Mouse (Mus musculus) erythroblast, embryonic 14.5 days (primary cell): Measurements from ENCODE around the gene Arap1. TPM values are rescaled to one million over a fixed set of nuclear protein-coding genes. Genes with fewer than 3 reads are reported as not detected.

Experiments
- H3K27me3 ChIP-seq: 2 replicates; pipeline ENCODE4 v1.6.1; 2012; ENCODE audit warnings: inconsistent platforms; ENCODE audit not compliant: control insufficient read depth
- H3K36me3 ChIP-seq: 2 replicates; pipeline ENCODE4 v1.6.1; 2012; ENCODE audit warnings: mild to moderate bottlenecking, inconsistent platforms; ENCODE audit not compliant: control insufficient read depth
- H3K4me1 ChIP-seq: 2 replicates; pipeline ENCODE4 v1.6.1; 2012; ENCODE audit warnings: inconsistent platforms; ENCODE audit not compliant: control insufficient read depth
- H3K4me3 ChIP-seq: replicated peaks from 2 replicates; pipeline ENCODE3; 2012; ENCODE audit warnings: moderate library complexity, mild to moderate bottlenecking, inconsistent platforms
- H3K9me3 ChIP-seq: 2 replicates; pipeline ENCODE4 v1.6.1; 2012; ENCODE audit warnings: low read length, inconsistent platforms, mixed read lengths; ENCODE audit not compliant: control insufficient read depth
- GATA1 ChIP-seq: IDR thresholded peaks from 2 replicates; pipeline ENCODE4 v1.6.1; 2012; ENCODE audit warnings: low read length, inconsistent platforms, mixed read lengths
- TAL1 ChIP-seq: IDR thresholded peaks from 3 replicates; pipeline ENCODE4 v1.6.1; 2012; ENCODE audit warnings: low read length, inconsistent platforms, mixed read lengths
- polyA plus RNA-seq: library from polyadenylated mRNA; stranded (reverse); fragments of >175 nt; gene quantifications from 2 replicates; pipeline ENCODE4 v1.2.3, GENCODE M21; 2012

Arap1 gene
- polyA plus RNA-seq, 1 experiment: 1.1 TPM

DNA sequence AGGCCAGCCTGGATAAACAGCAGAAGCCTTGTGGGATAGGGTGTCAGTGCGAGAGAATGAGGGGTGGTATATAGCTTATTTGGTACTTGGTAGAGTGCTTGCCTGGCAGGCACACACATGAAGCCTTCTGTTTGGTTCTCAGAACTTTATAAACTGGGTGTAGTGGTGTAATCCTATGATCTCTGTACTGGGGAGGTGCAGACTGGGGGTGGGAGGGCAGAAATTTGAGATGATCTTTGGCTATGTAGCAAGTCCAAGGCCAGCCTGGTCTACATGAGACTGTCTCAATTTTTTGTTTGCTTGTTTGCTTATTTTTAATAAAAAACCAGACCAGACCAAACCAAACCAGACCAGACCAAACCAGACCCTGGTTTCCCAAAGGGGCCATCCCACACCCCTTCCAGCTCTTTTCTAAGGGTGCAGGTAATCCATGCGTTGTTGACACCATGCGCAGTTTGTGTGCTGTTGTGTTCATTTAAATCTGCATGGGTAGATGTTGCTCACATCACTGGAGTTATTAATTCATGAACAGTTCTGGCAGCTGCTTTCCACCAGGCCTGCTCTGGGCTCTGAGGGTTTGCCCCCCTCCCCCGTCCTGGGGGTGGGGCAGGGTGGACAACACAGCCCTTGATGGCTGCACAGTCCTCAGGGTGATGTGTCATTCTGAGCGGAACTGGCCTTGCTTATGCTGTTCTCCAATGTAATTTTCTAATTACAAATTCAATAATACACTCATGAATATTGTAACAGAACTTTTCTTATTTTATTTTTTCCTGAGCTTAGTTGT is 15.6 kb upstream of the Arap1 start:
- peaks cover 24% of the 10 kb centered on the region for H3K4me1 ChIP-seq
- H3K27me3 ChIP-seq: no peaks in the 10 kb centered on the region

DNA sequence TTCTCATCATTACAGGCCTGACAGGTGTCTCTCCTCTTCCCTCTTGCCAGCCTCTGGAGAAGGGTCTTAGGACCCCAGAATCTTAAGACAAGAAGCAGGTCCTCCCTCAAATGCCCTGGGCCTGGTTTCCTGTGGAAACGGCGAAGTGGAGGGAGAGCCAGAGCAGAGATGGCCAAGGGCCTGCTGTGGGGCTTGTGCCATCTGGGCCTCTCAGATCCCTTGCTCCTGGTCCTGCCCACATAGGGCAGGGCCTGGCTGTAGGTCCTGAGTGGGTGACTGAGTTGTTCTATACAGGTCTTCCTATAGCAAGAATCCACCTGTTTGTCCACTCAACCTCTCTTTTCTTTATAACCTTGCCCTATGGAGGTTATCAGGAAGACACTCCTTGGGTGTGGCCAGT is 12.6 kb upstream of the Arap1 start:
- H3K27me3 ChIP-seq: no peaks in the 10 kb centered on the region
- TF ChIP-seq TAL1 (no peak), GATA1 (no peak)
- no peaks in the 10 kb centered on the region for H3K9me3 ChIP-seq
- peaks cover 18% of the 10 kb centered on the region for H3K4me1 ChIP-seq
- no peak overlapping the region for H3K4me3 ChIP-seq
- H3K36me3 ChIP-seq: peaks cover 54% of the 10 kb centered on the region

More for the DNA sequence above, 15.6 kb upstream of the Arap1 start:
- Histone ChIP-seq H3K9me3 (no peaks in the 10 kb centered on the region), H3K36me3 (peaks cover 62% of the 10 kb centered on the region), H3K4me3 (no peak overlapping the region)
- TF ChIP-seq GATA1: no peak
- no peak for TF ChIP-seq TAL1

DNA sequence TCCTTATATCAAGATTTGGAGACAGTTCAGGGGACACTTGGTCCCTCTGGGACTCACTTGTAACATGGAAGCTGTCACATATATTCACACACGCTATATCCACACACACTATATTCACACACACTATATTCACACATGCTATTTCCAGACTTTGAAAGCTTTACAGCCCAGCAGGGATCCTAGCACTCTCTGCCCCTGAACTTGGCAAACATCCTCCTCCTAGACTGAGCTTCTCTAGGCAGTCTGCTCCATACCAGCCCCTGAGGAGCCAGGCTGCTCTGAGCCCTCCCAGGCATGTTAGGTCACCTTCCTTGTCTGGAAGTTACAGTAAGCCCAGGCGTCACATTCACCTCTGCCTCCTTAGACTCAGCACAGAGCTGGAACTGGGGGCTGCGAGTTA is 11.2 kb upstream of the Arap1 start:
- Histone ChIP-seq H3K4me1 (peaks cover 21% of the 10 kb centered on the region), H3K36me3 (peaks cover 44% of the 10 kb centered on the region), H3K9me3 (no peaks in the 10 kb centered on the region), H3K27me3 (no peaks in the 10 kb centered on the region), H3K4me3 (no peak overlapping the region)
- TF ChIP-seq GATA1 (no peak), TAL1 (no peak)

DNA sequence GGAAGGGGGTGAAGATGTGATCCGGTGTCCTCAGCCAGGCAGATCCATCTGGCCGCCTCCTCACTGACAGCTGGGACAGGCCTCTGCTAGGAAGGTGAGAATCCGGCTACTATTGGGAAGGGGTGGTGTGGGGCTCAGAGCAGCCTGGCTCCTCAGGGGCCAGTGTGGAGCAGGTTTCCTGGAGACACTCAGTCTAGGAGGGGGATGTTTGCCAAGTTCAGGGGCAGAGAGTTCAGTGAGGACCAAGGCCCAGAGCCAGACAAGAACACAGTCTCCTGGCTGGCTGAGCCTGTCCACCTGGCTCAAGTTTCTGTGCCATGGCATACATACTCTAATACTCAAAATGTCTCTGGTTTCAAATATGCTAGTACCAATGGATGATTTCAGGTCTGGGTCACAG is 10.5 kb upstream of the Arap1 start:
- Histone ChIP-seq H3K4me3 (no peak overlapping the region), H3K27me3 (no peaks in the 10 kb centered on the region), H3K9me3 (no peaks in the 10 kb centered on the region), H3K36me3 (peaks cover 46% of the 10 kb centered on the region), H3K4me1 (peaks cover 22% of the 10 kb centered on the region)
- TF ChIP-seq GATA1 (no peak), TAL1 (no peak)

DNA sequence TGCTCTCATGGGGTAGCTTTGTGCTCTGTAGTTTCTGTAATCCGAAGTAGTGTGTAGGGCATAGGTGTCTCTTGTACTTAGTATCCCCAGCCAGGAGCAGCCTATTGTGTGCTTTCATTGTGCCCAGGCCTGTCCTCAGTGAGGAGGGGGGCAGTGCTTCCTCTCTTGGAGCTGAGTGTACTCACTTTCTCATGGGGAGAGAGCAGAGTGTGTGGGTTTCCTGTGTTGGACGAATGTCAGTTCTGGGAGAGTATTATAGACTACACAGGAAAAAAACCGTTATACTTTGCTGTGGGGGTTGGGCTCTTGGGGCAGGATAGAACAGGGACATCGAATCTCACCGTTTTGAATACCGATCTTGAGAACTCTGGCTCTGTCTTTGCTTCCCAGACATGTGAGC is 6.5 kb upstream of the Arap1 start:
- H3K4me3 ChIP-seq: no peak overlapping the region
- H3K27me3 ChIP-seq: no peaks in the 10 kb centered on the region
- peaks cover 68% of the 10 kb centered on the region for H3K36me3 ChIP-seq
- peaks cover 15% of the 10 kb centered on the region for H3K4me1 ChIP-seq
- H3K9me3 ChIP-seq: no peaks in the 10 kb centered on the region
- TF ChIP-seq GATA1 (no peak), TAL1 (no peak)

DNA sequence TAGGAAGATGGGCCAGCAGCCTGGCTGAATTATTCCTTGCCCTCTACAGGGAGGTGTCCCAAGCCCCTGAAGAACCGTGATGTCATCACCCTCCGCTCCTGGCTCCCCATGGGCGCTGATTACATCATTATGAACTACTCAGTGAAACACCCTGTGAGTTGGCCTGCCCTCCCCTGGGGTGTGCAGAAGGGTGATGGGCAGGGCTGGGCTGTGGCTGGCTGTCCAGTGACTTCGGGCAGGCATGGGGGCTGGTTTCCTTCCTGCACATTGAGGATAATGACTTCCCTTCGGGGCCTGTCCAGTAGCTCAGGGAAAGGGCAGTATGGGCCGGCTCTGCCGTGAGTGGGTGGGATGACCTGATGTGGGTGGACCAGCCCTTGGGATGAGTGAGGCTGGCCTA is 4.7 kb upstream of the Arap1 start:
- H3K4me1 ChIP-seq: peaks cover 22% of the 10 kb centered on the region
- peaks cover under 1% of the 10 kb centered on the region; the same call in 1 of the 2 replicates for H3K27me3 ChIP-seq
- TF ChIP-seq TAL1 (no peak), GATA1 (no peak)
- no peak overlapping the region for H3K4me3 ChIP-seq
- no peaks in the 10 kb centered on the region for H3K9me3 ChIP-seq
- H3K36me3 ChIP-seq: peaks cover 54% of the 10 kb centered on the region

DNA sequence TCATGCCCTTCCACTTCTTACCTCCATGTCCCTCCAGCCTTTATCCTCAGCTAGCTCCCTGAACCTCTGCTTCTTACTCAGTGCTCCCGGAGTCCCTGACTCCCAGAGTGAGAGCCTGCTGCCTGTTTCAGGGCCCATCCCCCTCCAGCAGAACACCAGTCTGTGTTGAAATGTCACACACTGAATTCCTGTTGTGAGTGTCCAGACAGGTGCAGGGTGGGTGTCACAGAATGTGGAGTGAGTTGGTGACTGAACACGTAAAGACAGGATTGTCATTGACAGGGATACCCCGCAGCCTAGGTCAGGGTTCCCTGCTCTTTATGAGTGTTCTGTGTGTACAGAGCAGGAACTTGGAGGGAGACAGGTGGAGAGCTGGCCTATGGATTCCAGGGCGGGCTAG is 3.0 kb upstream of the Arap1 start:
- no peaks in the 10 kb centered on the region for H3K9me3 ChIP-seq
- H3K4me3 ChIP-seq: no peak overlapping the region
- peaks cover 8% of the 10 kb centered on the region for H3K27me3 ChIP-seq
- peaks cover 33% of the 10 kb centered on the region for H3K4me1 ChIP-seq
- TF ChIP-seq GATA1 (no peak), TAL1 (no peak)
- H3K36me3 ChIP-seq: peaks cover 43% of the 10 kb centered on the region

DNA sequence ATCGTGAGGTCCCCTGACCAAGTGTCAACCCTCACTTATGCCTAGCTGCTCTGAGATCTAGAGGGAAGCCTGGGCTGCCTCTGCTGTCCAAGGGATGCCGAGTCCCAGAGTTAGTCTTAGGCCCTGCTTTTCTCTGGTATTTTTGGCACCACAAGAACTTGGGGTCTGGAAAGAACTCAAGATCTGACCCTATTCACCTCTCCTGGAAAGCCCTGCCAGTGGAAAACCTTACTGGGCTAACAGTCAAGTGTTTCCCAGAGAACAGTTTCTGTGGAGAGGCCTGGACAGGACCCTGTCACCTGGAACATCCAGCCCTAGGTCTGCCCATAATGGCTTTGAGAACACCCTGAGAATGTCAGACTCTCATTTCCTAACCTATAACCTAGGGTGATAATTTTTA is 876 bp upstream of the Arap1 start:
- Histone ChIP-seq H3K27me3 (peaks cover 8% of the 10 kb centered on the region), H3K4me1 (peaks cover 28% of the 10 kb centered on the region), H3K36me3 (peaks cover 43% of the 10 kb centered on the region), H3K9me3 (no peaks in the 10 kb centered on the region), H3K4me3 (no peak overlapping the region)
- TF ChIP-seq TAL1 (no peak), GATA1 (no peak)

DNA sequence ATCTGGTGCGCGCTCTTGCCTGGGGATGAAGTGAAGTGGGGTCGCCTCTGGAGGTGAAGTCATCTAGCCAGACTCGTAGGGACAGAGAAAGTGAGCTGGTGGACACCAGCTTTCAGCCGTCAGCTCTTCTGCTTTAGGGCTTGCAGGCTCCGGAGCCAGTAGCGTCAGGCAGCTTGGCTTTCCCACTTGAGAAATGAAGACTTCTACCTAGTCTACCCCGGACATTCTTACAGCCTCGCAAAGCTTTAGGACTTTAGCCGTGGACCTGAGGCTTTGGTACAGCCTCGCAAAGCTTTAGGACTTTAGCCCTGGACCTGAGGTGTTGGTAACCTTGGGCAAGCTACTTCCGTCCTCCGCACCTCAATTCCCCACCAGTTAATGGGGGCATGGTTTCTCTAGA is 445 bp downstream of the Arap1 start:
- Histone ChIP-seq H3K4me3 (peak overlapping the region; percentile 66), H3K9me3 (no peaks in the 10 kb centered on the region), H3K36me3 (peaks cover 29% of the 10 kb centered on the region), H3K27me3 (peaks cover 8% of the 10 kb centered on the region), H3K4me1 (peaks cover 27% of the 10 kb centered on the region)
- TF ChIP-seq GATA1 (no peak), TAL1 (no peak)

DNA sequence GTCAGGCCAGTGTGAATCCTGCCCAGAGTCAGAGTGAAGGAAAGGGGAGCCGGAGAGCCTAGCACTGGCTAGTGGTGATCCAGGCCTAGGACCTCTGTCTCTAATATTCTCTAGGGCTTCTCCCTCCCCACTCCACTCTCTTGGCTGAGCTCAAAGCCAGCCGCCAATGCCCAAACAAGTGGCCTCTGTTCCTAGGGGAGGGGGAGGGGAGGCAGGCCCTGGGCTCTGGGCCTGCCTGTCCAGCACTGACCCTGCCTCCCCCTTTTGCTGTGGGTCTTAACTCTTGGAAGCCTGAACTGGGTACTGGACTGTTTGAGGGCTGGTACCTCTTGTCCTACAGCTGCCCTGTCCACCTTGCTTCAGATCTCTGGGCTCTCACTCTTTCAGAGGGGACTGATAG is 2.0 kb downstream of the Arap1 start:
- H3K36me3 ChIP-seq: peaks cover 14% of the 10 kb centered on the region
- TF ChIP-seq TAL1 (no peak), GATA1 (no peak)

More for the DNA sequence above, 2.0 kb downstream of the Arap1 start:
- Histone ChIP-seq H3K4me3 (no peak overlapping the region), H3K4me1 (peaks cover 27% of the 10 kb centered on the region), H3K9me3 (no peaks in the 10 kb centered on the region), H3K27me3 (peaks cover 8% of the 10 kb centered on the region)
